Mouse (Mus musculus) embryonic stem cell, embryonic (primary cell): ENCODE results near the gene Sod1.

Experiments used
- CTCF ChIA-PET, 4 experiments: fragments of 300-600 bp in 2 of 4; fragments of 350-600 bp in 2 of 4; sonication (Branson Sonifier 250); formaldehyde crosslinking; loops; one replicate each; lab custom pipeline; 2022; ENCODE audit warnings: inconsistent platforms in 2 of 4; lab: Charles Lee
- POLR2A ChIA-PET, 4 experiments: fragments of 300-600 bp in 2 of 4; fragments of 350-600 bp in 2 of 4; sonication (Branson Sonifier 250); formaldehyde crosslinking; loops; one replicate each; lab custom pipeline; 2022; ENCODE audit warnings: antibody characterized with exemption in 4 of 4, inconsistent platforms in 1 of 4; lab: Charles Lee

Sod1 gene

DNA sequence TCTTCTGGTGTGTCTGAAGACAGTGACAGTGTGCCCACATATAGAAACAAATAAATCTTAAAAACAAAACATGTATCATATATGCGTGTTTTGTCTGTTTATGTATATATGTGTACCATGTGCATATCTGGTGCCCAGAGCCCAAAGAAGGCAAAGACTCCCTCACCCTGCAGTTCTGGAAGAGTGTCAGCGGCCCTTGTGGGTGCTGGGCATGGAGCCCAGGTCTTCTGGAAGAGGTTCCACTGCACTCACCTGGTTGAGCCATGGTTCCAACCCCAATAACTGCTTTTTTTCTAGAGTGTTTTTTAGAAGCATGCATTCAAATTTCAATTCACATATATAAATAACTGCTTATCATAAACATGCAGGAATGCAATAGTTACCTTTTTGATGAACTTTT, 41.2 kb downstream of the Sod1 start:
- CTCF ChIA-PET, result no interaction called here
- POLR2A ChIA-PET, result interaction anchor here in 2 of 4 experiments (0.6 to 2.7 kb wide), 8 partner anchors 11 to 50 kb away, joined by 3 to 15 read pairs (median 4); partner anchors contain the start of gene Sod1 (in 1 of the 2)

GRCm38 (mm10) chr16:90264021-90264420, 43.5 kb downstream of the Sod1 start:
- ChIA-PET POLR2A (interaction anchor here (0.6 to 2.7 kb wide), 8 partner anchors 12 to 49 kb away, joined by 4 to 15 read pairs (median 6); partner anchors contain the start of gene Sod1 (in 3 of the 4)), CTCF (no interaction called here)

DNA sequence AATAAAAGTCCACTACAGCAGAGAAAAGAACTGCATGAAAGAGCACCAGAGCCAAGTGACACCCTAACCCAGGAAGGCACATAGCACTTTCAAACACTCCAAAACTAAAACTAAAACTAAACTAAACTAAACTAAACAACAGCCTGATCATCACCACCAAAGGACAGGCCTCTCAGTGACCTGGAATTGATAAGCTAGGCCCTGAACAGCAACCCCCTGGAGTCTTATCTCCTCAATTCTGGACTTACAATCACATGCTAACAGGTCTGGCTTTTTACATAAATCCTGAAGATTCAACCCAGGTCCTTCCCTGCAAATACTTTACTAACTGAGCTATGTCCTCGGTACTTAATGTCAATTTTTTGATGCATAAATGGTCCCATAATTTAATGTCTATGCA, 44.6 kb downstream of the Sod1 start:
- ChIA-PET CTCF (interaction anchor here in 2 of 4 experiments (0.6 to 1.2 kb wide), 2 partner anchors 13 to 18 kb away, joined by 3 to 4 read pairs; no protein-coding TSS in a partner anchor), POLR2A (interaction anchor here in 2 of 4 experiments (1.5 to 2.4 kb wide), 6 partner anchors 12 to 50 kb away, joined by 3 to 11 read pairs (median 6); partner anchors contain the start of gene Sod1 (in 2 of the 2))

DNA sequence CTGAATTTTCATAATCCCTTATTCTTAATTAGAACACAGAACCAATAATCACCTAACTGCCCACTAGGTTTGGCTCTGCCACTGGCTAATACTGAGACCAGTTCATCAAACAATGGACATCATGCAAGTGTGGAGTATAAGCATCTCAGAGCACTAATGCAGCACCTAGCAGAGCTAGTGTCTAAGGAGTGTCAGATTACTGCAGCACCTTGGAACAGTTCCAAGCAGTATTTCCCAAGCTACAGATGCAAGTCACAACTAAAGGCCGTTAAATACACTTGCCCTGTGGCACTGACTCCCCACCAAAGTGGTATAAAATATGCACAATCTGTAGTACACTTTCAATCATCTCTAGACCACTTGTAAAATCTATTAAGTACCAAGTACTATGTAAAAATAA, 46.0 kb downstream of the Sod1 start:
- ChIA-PET POLR2A (interaction anchor here in 3 of 4 experiments (0.6 to 2.3 kb wide), 8 partner anchors 10 to 52 kb away, joined by 3 to 11 read pairs (median 6); partner anchors contain the start of gene Sod1 (in 2 of the 3)), CTCF (interaction anchor here in 3 of 4 experiments (0.5 to 1.2 kb wide), 3 partner anchors 12 to 1382 kb away, joined by 3 to 5 read pairs (median 4); no protein-coding TSS in a partner anchor)

GRCm38 (mm10) chr16:90275521-90275920, 55.0 kb downstream of the Sod1 start:
- ChIA-PET CTCF (no interaction called here), POLR2A (interaction anchor here in 3 of 4 experiments (0.6 to 2.5 kb wide), 5 partner anchors 12 to 59 kb away, joined by 3 to 17 read pairs (median 5); partner anchors contain the start of gene Sod1 (in 1 of the 3))
